Mouse (Mus musculus): Measurements from ENCODE around the gene Baz1a. TPM values are rescaled to one million over a fixed set of nuclear protein-coding genes. Genes with fewer than 3 reads are reported as not detected.
A peak's percentile ranks its signal among the peaks of the same experiment; 100 is the strongest.
"Not testable (repeated sequence)": the region's sequence is repeated elsewhere in the genome, so short reads cannot be mapped to it uniquely, and the experiment has no call there.

Baz1a gene
- total RNA-seq, 2 experiments from 2014 or later, result 55.5 to 122 TPM

DNA sequence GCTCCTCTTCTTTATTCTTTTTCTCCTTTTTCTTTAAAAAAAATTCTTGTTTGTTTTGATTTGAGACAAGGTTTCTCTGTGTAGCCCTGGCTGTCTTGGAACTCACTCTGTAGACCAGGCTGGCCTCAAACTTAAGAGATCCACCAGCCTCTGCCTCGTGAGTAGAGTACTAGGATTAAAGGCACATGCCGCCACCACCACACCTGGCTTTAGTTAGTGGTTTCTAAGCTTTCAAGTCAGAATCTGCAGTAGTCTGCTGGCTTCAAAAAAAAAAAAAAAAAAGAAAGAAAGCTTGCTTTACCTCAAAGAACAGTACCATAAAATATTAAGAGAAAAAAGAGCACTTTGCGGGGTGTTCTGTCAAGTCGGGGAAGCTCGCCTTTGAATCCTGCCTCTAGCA lies 1.3 kb upstream of the Baz1a start:
- no peak for ATAC-seq (replicated peaks; ENCODE audit: low FRiP score, poor library complexity, severe bottlenecking)

DNA sequence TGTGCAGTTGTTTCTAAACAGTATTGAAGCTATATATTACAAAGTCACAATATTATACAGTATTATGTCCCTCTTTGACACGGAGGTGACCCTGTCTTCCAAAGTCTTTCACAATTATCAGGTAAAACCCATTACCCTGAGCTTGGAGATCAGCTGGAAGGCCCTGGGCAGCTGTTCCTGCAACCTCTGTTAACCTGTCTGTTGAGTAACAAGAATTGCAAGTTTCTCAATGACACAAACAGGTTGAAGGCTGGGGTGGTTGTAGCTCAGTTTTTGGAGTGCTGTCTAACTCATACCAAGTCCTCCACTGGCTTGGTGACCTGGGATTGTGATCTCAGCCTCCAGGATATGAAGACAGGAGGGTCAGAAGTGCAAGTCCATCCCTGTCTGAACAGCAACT lies 1.1 kb downstream of the Baz1a start:
- no peak for ATAC-seq (replicated peaks; ENCODE audit: low FRiP score, poor library complexity, severe bottlenecking)

DNA sequence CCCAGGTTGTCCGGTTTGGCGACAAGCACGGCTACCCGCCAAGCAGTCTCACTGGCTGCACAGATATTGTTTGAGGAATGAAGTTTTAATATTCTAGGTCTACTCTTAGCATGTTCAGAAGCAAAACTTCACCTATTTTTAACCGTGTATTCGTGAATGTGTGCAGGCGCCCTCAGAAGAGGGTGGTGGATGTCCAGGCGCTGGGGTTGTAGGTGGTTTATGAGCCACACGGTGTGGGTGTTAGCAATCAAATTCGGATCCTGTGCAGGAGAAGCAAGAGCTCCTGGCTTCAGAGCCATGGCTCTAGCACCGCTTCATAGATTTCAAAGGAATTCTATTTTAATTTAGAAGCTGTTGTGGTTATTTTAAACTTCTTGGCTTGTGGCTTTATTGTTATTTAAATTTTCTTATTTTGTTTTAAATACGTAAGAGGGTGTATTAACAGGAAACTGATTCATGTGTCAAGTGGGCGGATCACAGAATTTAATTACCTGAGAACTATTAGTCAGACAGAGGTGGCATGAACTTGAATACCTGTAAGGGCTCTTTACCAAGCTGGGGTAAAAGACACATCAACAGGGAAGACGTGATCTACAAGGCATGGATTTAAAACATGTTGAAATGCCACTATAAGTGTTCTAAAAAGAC lies 6.7 kb downstream of the Baz1a start:
- ATAC-seq (replicated peaks; ENCODE audit: low FRiP score, poor library complexity, severe bottlenecking), result no peak

DNA sequence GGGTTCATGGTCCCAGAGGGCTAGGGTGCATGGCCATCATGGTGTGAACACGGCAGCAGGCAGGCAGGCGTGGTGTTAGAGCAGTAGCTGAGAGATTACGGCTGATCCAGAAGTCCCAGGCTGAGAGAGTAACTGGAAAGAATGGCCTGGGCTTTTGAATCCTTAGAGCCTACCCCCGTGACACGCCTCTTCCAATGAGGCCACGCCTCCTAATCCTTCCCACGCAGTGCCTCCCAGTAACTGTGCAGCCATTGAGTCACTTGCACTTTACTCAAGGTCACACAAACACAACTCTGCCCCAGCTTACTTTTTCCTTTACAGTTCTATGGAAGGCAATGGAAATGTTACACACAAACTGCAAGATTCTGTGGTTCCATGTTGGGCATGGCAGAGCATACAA lies 8.1 kb downstream of the Baz1a start:
- no peak for ATAC-seq (replicated peaks; ENCODE audit: low FRiP score, poor library complexity, severe bottlenecking)

DNA sequence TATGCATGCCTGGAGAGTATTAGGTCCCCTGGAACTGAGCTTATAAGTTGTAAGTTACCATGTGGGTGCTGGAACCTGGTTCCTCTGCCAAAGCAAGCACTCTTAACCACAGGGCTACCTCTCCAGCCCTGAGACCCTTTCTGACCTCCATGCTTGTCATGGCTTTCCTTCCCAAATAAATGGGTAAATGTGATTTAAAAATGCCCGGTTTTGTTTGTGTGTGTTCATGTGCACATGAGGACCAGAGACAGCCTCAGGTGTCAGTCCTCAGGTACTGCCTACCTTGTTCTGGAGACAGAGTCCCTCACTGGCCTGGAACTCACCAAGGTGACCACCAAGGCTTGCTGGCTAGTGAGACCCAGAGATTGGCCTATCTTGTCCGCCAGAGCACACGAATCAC lies 9.8 kb downstream of the Baz1a start:
- ATAC-seq (replicated peaks; ENCODE audit: low FRiP score, poor library complexity, severe bottlenecking), result no peak

DNA sequence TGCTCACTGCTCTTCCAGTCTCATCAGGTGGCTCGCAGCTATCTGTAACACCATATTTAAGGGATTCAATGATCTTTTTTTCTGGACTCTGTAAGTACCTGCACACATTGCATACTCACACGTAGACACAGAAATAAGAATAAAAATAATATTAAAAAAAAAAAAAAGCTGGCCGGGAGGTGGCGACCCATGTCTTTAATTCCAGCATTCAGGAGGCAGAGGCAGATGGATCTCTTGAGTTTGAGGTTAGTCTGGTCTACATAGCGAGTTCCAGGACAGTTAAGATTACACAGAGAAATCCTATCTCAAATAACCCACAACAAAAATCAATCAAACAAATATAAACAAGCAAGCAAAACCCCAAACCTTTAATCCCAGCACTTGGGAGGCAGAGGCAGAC lies 10.3 kb downstream of the Baz1a start:
- ATAC-seq (replicated peaks; ENCODE audit: low FRiP score, poor library complexity, severe bottlenecking), result no peak

DNA sequence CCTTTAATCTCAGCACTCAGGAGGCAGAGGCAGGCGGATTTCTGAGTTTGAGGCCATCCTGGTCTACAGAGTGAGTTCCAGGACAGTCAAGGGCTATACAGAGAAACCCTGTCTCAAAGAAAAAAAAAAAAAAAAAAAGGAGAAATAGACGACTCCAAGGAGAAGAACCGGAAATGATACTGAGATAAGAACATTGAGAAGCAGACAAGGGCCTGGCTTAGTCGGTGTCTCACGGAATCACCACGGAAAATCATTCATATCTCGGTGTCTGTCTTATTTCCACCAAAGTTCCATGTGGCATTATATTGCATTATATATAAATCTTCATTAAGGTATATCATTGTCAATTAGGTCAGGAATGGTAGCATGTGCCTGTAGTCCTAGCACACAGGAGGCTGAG lies 11.6 kb downstream of the Baz1a start:
- ATAC-seq (replicated peaks; ENCODE audit: low FRiP score, poor library complexity, severe bottlenecking), result not testable (repeated sequence)

DNA sequence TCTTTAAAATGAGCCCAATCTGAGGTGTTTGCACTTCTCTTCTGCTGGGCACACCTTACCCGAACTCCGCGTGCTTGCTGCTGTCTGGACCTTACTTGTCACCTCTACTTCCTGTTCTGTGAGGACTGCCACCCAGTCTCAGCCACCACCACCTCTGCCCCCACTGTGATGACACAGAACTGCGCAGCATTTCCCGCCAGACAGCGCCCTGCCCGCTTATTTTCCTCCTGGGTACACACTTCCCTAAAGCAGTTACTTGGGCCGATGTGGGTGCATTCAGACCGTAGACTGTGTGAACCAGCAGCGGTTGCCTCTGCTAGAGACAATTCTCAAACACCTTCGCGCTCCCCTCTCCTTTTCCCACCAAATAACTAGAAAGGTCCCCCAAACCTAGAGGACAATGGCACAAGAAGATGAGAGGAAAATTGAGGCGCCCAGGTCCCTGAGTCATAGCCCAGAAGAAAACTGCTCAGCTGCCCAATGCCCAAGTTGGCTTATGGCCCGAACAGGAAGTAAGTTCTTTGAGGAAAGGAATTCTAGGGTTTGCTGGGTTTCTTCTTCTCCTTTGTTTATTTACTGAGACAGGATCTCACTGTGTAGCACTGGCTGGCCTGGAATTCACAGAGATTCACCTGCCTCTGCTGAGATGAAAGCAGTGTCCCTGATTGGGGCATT lies 15.0 kb downstream of the Baz1a start:
- ATAC-seq (replicated peaks; ENCODE audit: low FRiP score, poor library complexity, severe bottlenecking), result no peak

DNA sequence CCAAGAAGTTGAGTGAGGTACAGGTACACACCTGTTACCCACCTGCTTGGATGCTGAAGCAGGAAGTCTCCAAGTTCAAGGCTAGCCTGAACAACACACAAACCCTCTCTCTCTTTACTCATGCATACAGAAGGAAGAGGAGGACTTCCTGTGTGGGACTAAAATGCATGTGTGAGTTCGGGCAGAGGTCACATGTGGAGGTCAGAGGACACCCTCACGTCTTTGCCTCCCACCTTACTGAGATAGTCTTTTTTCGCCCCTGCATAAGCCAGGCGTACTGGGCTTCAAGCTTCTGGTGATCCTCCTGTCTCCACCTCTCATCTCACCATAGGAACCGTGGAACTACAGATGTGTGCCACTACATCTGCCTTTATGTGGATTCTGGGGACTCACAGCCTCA lies 15.7 kb downstream of the Baz1a start:
- no peak for ATAC-seq (replicated peaks; ENCODE audit: low FRiP score, poor library complexity, severe bottlenecking)

DNA sequence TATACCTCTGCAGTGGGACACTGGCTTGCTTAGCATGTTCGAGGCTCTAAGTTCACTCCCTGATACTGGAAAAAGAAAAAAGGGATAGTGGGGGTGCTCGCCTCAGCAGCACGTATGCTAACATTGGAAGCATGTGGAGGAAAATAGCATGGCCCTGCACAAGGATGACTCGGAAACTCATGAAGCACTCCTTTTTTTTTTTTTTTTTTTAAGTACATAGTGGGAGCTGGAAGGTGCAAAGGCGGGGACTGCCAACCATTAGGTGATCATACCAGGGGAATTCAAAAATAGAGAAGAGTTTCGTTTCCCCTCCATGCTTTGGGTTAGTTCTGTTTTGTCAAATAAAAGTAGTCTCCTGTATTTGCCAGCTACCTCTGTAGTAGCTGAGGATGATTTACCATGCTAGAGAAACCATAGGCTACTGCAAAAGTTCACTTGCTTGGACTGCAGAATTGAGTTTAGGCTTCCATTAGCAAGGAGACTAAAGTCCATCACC lies 17.1 kb downstream of the Baz1a start:
- no peak for ATAC-seq (replicated peaks; ENCODE audit: low FRiP score, poor library complexity, severe bottlenecking)

DNA sequence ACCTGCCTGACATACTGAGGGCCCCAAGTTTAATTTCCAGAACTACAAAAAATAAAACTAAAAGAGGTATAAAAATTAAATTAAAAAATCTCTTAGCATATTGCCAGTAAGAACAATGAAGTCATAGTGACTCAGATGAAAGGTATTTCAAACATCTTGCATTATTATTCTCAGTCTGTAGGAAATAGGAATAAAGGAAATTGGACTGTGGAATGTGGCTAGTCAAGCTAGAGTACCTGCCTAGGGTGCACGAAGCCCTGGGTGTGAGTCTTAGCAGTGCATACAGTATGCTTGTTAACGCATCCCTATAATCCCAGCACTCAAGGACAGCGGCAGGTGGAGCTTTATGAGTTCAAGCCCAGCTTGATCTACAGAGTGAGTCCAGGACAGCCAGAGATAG lies 18.2 kb downstream of the Baz1a start:
- no peak for ATAC-seq (replicated peaks; ENCODE audit: low FRiP score, poor library complexity, severe bottlenecking)

DNA sequence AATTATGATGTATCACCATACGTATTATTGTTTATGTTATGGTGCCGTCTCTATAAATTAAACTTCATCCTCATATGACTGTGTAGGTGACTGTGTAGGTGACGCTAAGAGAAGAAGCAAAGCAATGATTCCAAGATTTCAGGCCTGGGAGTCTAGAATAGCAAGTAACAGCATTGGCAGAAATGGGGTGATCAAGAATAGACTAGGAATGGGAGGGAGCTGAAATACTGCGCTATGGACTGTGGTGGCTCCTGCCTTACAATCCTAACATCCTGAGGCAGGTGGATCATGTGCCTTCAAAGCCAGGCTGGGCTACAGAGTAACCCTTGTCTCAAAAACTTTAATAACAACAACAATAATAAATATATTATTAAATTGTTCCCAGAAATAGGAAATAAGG lies 19.7 kb downstream of the Baz1a start:
- no peak for ATAC-seq (replicated peaks; ENCODE audit: low FRiP score, poor library complexity, severe bottlenecking)

DNA sequence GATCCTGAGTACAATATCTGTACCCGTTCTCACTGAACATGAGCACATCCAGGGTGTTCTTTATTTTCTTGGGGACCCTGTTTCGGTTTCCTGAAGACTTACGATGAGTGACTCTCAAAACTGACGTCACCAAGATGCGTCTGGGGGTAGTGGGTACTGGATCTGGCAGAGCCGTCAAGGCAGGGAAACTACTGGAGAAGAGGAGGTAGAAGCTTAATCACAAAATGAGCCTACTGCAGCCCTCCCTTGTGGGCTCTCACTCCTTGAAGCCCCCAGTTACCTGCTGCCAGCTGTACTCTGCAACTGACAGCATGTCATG lies 20.1 kb downstream of the Baz1a start:
- ATAC-seq (replicated peaks; ENCODE audit: low FRiP score, poor library complexity, severe bottlenecking), result no peak

DNA sequence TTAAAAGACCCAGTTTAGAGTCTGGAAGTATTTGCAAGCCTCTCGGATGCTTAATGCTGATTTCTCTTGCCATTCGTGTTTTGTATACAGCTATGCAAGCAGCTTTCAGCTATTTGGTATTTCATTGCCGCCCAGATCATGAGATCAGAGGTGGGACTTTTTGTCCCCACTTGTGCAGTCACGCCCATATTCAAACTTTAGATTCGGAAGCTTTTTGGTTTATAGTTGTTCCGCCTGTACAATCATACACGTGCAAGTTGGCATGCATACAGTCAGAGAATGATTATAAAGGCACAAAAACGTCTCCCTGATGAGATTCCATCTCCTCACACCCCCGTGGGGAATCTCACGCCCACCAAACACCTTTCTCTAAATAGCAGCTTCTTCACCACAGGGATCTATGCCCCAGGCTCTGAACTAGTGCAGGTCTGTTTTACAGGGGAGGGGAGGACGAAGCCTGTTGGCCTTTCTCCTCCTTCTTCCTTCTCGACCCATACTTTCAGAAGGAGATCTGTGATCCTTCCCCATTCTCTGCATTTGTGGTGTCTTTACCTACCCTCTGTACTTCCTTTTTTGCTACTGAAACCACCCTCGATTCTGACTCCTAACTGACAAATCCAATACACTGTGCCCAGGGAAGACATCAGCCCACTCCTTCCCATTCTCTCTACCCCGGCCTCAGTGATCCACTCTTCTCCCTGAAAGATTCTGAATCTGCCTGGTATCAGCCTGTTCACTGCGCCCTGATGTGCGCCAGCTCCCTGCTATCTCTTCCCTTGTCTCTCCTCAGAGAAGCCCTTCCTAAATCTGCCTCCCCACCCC lies 20.7 kb downstream of the Baz1a start:
- no peak for ATAC-seq (replicated peaks; ENCODE audit: low FRiP score, poor library complexity, severe bottlenecking)

DNA sequence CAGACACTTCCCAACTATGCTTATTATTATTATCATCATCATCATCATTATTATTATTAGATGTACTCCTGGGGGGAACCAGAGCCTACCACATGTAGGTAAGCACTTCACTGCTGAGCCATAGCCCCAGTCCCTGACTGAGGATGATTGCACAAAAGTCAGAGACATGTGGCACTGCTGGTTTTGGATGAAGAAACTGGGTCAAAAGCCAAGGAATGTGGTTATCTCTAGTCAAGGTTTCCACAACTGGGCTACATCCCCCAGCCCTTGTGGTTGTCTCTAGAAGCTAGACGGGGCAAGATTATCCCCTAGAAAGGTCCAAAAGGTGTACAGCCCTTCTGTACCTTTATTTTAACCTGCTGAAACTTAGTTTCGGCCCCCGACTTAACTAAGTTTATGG lies 21.3 kb downstream of the Baz1a start:
- no peak for ATAC-seq (replicated peaks; ENCODE audit: low FRiP score, poor library complexity, severe bottlenecking)

DNA sequence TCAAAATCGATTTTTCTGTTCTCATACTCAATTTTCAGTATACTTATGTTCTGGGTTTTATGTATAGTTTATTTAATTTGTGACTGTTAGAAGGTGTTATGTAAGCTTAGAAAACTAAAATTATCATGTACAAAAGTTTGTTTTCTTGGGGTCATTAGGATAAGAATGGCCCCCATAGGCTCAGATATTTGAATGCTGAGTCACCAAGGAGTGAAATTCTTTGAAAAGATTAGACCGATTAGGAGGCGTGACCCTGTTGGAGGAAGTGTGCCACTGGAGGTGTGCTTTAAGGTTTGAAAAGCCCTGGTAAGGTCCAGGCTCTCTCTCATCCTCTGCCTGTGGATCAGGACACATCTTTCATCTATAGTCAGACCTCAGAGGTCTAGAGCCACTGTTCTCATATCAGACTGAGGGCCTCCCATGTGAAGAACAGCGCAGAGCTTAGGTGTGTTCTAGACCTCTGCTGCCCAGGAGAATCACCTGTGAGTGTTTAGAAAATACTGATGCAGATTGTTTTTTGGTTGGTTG lies 25.8 kb downstream of the Baz1a start:
- ATAC-seq (replicated peaks; ENCODE audit: low FRiP score, poor library complexity, severe bottlenecking), result no peak

DNA sequence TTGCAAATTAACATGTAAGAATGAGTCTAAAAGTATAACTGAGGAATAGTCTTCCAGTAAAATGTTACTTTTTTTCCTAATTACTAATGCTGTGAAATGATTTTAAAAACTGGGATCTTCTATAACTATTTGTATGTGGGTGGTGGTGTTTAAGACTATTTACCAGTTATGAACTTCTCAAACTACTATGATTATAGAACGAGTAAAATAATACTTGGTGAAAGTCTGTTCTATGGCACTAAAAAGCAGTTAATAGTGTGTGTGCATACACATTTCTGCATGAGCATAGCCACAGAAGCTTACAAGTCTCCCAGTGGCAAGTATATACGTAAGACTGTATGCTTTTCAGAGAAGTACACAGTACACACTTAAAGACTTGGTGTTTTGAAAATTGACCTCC lies 27.0 kb downstream of the Baz1a start:
- no peak for ATAC-seq (replicated peaks; ENCODE audit: low FRiP score, poor library complexity, severe bottlenecking)

DNA sequence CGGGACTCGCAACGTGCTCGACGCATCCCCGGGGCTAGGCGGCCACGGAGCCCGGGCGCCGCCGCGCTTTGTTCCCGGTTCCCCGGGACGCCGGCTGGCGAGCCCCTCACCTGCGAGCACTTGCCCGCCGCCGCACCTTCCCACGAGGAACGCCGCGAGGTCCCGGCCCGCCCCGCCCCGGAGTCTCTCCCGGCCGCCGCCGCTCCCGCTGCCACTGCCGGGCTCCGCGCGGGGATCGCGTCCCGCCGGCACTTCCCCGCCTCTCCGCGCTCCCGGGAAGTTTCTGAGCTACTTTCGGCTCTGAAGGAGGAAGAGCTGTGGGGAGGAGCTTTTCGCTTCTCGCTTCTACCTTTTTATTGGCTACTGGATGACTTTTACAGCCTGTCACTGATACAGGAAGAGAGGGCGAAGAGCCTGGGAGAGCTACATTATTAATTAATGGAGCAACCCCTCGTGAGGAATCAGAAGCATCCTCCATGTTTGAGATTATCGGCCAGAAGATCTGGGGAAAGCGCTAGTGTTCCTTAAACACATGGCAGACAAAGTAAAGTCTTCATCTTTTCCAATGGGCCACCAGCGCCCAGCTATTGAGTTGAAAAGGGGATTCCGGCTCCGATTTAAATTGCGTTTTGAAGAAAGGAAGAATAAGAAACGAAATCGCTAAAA lies 28.0 kb downstream of the Baz1a start, which contains the start of gene Gm20403:
TSS of gene Gm20403 (minus strand) at position 478 of the 666 bp plus-strand sequence.
- peak; percentile 78 for ATAC-seq (replicated peaks; ENCODE audit: low FRiP score, poor library complexity, severe bottlenecking)

DNA sequence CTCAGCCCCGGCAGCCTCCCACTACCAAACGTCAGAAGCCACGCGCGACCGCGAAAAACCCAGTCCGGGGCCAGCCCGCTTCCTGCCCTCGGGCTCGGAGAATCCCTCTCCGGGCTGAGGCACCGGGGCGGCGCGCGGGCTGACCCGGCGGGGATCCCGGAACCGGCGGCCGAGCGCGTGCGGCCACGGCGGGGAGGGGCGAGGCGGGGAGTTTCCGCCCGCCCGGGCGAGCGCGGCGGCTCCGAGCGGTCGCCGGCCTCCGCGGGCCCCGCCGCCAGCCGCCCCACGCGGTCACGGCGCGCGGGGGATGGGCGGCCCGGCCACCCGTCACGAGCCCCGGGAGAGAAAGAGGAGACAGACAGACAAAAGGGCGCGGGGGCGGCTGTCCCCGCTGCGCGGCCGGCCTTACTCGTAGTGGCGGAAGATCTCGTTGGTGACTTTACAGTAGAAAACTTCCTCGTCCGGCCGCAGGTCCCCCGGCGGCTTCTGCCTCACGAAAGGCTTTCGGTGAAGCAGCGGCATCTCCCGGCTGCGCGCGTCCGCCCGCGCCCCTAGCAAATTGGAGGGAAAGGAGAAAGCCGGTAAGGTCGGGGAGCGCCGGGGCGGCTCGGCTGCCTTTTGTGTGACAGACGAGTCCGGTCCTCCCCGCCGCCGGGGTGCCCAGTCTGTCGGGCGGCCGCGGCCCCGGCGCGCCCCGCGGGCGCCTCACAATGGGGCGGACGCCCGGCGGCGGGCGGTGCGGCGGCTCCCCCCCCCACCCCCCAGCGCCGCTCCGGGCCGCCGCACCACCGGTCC lies 28.7 kb downstream of the Baz1a start:
- ATAC-seq (replicated peaks; ENCODE audit: low FRiP score, poor library complexity, severe bottlenecking), result 0 out of 2 replicates have a peak, but pooled peaks have one; percentile 2
